Mouse (Mus musculus): ENCODE results near the gene Mettl1.

DNA sequence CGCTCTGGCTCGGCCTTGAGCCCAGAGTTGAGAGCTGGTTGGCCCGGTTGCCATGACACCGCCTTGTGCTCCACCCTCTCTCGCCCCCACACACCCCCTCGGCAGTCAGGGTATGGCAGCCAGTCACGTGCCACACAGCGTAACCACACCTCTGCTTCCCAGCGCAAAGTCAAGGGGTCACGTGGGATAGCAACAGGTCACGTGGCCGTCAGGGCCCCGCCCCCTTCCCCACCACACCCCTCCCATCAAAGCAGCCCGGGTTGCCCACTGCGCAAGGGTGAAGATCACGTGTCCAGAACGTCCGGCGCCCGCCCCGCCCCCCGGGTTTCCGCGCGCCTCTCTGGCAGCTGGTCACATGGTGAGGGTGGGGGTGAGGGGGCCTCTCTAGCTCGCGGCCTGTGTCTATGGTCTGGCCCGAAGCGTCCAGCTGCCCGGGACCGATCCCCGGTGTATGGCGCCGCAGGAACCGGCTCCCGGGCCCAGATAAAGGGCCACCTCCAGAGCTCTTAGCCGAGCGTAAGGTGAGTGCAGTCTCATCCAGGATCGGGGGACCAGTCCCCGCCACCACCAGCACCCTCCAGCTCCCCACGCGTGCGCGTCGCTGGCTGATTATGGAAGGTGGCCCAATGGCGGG lies 22.1 kb downstream of the Mettl1 start, which contains the start of gene Cdk4:
- no peak for TF ChIP-seq GATA1 (IDR thresholded peaks at IDR 0.05; ENCODE audit: borderline replicate concordance, low read length)
- TF ChIP-seq FLI1 (IDR thresholded peaks at IDR 0.05; ENCODE audit: low read length), result no peak

All from megakaryocyte, embryonic 14.5 days (primary cell).